Mouse (Mus musculus) stomach, postnatal 0 days (tissue): ENCODE data around the gene Aqr. TPM values are rescaled to one million over a fixed set of nuclear protein-coding genes. Genes with fewer than 3 reads are reported as not detected.

Experiments
- ATAC-seq: fragments of 200-750 bp; cut with Nextera tagmentation; 2 replicates; pipeline ENCODE4 v1.8.0; 2017; ENCODE audit not compliant: low FRiP score, low TSS enrichment
- DNase-seq: peaks from one replicate; pipeline ENCODE4 v3.0.0-alpha.2; 2016; ENCODE audit warnings: low spot score
- H3K27ac ChIP-seq: fragments of 300-500 bp; sonication (generic); replicated peaks from 2 replicates; pipeline ENCODE4 v1.5.1; 2014; ENCODE audit warnings: mild to moderate bottlenecking, control low read depth
- H3K27me3 ChIP-seq: fragments of 300-500 bp; sonication (generic); 2 replicates; pipeline ENCODE4 v1.6.1; 2014; ENCODE audit warnings: low read length; ENCODE audit not compliant: control insufficient read depth, insufficient read depth
- H3K36me3 ChIP-seq: fragments of 300-500 bp; sonication (generic); 2 replicates; pipeline ENCODE4 v1.6.1; 2014; ENCODE audit warnings: low read length, mixed read lengths; ENCODE audit not compliant: control insufficient read depth, insufficient read depth
- H3K4me1 ChIP-seq: fragments of 300-500 bp; sonication (generic); replicated peaks from 2 replicates; pipeline ENCODE4 v1.6.1; 2014; ENCODE audit warnings: antibody characterized with exemption; ENCODE audit not compliant: control insufficient read depth, insufficient read depth
- H3K4me2 ChIP-seq: fragments of 300-500 bp; sonication (generic); replicated peaks from 2 replicates; pipeline ENCODE4 v1.6.1; 2014; ENCODE audit warnings: low read depth, mild to moderate bottlenecking, control low read depth, moderate library complexity
- H3K4me3 ChIP-seq: fragments of 300-500 bp; sonication (generic); 2 replicates; pipeline ENCODE4 v1.5.1; 2014; ENCODE audit warnings: low read depth, low read length, control low read depth
- H3K9ac ChIP-seq: fragments of 300-500 bp; sonication (generic); 2 replicates; pipeline ENCODE4 v1.6.1; 2014; ENCODE audit warnings: mild to moderate bottlenecking, low read length, control low read depth, mixed read lengths
- H3K9me3 ChIP-seq: fragments of 300-500 bp; sonication (generic); 2 replicates; pipeline ENCODE4 v1.6.1; 2016; ENCODE audit warnings: low read length; ENCODE audit not compliant: control insufficient read depth
- CTCF ChIP-seq: IDR thresholded peaks from 2 replicates; pipeline ENCODE4 v1.5.1; 2016; ENCODE audit warnings: antibody characterized with exemption, low read depth, mild to moderate bottlenecking, moderate library complexity
- EP300 ChIP-seq: optimal IDR thresholded peaks from 2 replicates; pipeline ENCODE3; 2016; ENCODE audit warnings: antibody characterized with exemption
- WGBS: fragments of 180-500 bp; shearing (Covaris S2); extraction: QIAGEN DNeasy Blood & Tissue Kit; methylation state at CpG from one replicate; pipeline ENCODE4 v1.1.7; 2014; 5-methylcytosine and 5-hydroxymethylcytosine counted together
- polyA plus RNA-seq: library from polyadenylated mRNA; unstranded; fragments of >200 nt; fragmentation: Nextera tagmentation; extraction: Ambion mirVana; gene quantifications from 2 replicates; pipeline ENCODE4 v1.2.1, GENCODE M21; 2015

Aqr gene
- polyA plus RNA-seq, 1 experiment from 2014 or later = 21.4 TPM

DNA sequence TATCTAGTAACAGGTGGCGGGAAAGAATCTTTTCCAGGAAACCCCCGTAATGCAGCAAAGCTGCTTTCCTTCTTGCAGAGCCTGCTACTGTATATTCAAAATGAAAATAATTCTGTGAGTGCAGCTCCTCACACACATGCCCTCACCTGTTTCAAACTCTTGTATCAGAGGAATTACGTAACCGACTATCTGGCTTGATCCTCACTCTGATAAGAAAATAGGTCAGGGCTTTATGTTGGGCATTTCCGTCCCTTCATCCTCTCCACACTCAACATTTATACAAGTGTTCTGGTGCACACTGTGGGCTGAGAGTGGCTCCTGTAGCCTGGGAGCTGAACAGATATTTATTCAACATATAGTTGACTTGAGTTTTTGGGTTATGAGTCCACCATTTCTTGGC, 87.7 kb downstream of the Aqr start:
- H3K4me2 ChIP-seq = no peak overlapping the region
- DNase-seq (no peak), ATAC-seq (no peak)
- 87% methylated on average over 5 of the region's 5 CpGs for WGBS
- H3K36me3 ChIP-seq = peaks cover 7% of the 10 kb centered on the region
- no peaks in the 10 kb centered on the region for H3K4me1 ChIP-seq
- no peak overlapping the region for H3K27ac ChIP-seq
- no peaks in the 10 kb centered on the region for H3K9me3 ChIP-seq
- TF ChIP-seq EP300 = no peak
- no peak for TF ChIP-seq CTCF
- H3K27me3 ChIP-seq = no peaks in the 10 kb centered on the region
- H3K9ac ChIP-seq = no peak overlapping the region
- no peak overlapping the region for H3K4me3 ChIP-seq

- DNase-seq (no peak), ATAC-seq (no peak)
- 90% methylated on average over 4 of the region's 4 CpGs for whole genome bisulfite sequencing
- Histone ChIP-seq H3K4me2 (no peak overlapping the region), H3K27ac (no peak overlapping the region), H3K27me3 (no peaks in the 10 kb centered on the region), H3K4me1 (no peaks in the 10 kb centered on the region), H3K9ac (no peak overlapping the region), H3K36me3 (peaks cover 7% of the 10 kb centered on the region), H3K9me3 (no peaks in the 10 kb centered on the region), H3K4me3 (no peak overlapping the region)
- TF ChIP-seq CTCF = no peak
- no peak for TF ChIP-seq EP300
These were observed 89.2 kb downstream of the Aqr start for GRCm38 (mm10) chr2:114097627-114098026.

DNA sequence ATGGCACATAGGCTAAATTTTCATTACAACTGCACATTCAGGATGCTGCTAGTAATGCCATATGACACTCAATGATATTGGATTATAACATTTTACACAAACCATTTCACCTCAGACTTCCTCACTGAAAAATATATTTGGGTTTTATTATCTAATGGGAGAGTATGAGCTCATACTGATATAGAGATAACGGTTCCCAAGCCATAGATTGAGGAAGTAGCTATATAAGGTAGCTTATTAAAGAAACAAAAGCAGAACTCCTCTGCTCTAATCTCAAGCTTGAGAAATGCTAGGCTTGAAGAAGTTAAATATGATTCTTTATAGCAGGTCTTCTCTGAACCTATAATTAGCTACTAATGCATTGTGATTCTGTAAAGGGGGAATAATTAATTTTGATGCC, 90.3 kb downstream of the Aqr start:
- ATAC-seq (no peak), DNase-seq (no peak)
- Histone ChIP-seq H3K27me3 (no peaks in the 10 kb centered on the region), H3K9ac (no peak overlapping the region), H3K9me3 (no peaks in the 10 kb centered on the region), H3K27ac (no peak overlapping the region), H3K4me2 (no peak overlapping the region), H3K36me3 (peaks cover 6% of the 10 kb centered on the region), H3K4me1 (no peaks in the 10 kb centered on the region), H3K4me3 (no peak overlapping the region)
- 90% methylated on average over 1 of the region's 1 CpGs for WGBS
- TF ChIP-seq CTCF = no peak
- no peak for TF ChIP-seq EP300

- Histone ChIP-seq H3K9ac (no peak overlapping the region), H3K4me1 (no peaks in the 10 kb centered on the region), H3K4me3 (no peak overlapping the region), H3K4me2 (no peak overlapping the region), H3K27ac (no peak overlapping the region), H3K36me3 (peaks cover 2% of the 10 kb centered on the region; the same call in 1 of the 2 replicates), H3K9me3 (no peaks in the 10 kb centered on the region), H3K27me3 (no peaks in the 10 kb centered on the region)
- no peak for ATAC-seq
- WGBS = 73% methylated on average over 5 of the region's 5 CpGs
- TF ChIP-seq EP300 (no peak), CTCF (no peak)
- DNase-seq = no peak
These were observed 91.5 kb downstream of the Aqr start for GRCm38 (mm10) chr2:114095348-114095747.

DNA sequence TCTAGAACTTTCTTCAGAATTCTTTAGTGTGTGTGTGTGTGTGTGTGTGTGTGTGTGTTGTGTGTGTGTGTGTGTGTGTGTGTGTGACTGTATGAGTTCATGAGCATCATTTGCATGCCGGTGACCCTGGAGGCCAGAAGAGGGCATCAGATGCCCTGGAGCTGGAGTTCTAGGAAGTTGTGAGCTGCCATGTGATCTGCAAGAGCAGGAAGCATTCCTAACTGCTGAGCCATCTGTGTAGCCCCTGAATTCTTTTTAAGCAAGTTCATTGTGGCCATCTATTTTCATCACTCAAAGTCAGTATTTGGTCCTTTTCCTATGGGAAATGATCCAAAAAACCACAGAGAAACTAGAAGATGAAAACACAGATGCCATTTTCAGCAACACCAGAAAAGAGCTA, 92.1 kb downstream of the Aqr start:
- TF ChIP-seq EP300 (no peak), CTCF (0 out of 2 replicates have a peak, but pooled peaks have one; percentile 16)
- 83% methylated on average over 1 of the region's 1 CpGs for WGBS
- H3K9ac ChIP-seq = no peak overlapping the region
- H3K4me3 ChIP-seq = no peak overlapping the region
- no peaks in the 10 kb centered on the region for H3K36me3 ChIP-seq
- H3K27me3 ChIP-seq = no peaks in the 10 kb centered on the region
- no peak for ATAC-seq
- H3K9me3 ChIP-seq = no peaks in the 10 kb centered on the region
- H3K4me2 ChIP-seq = no peak overlapping the region
- H3K4me1 ChIP-seq = no peaks in the 10 kb centered on the region
- H3K27ac ChIP-seq = no peak overlapping the region
- no peak for DNase-seq

- DNase-seq (no peak), ATAC-seq (no peak)
- Histone ChIP-seq H3K27ac (no peak overlapping the region), H3K4me3 (no peak overlapping the region), H3K9ac (no peak overlapping the region), H3K4me1 (no peaks in the 10 kb centered on the region), H3K36me3 (no peaks in the 10 kb centered on the region), H3K27me3 (no peaks in the 10 kb centered on the region), H3K9me3 (no peaks in the 10 kb centered on the region), H3K4me2 (no peak overlapping the region)
- WGBS = 50% methylated on average over 9 of the region's 9 CpGs
- TF ChIP-seq CTCF (no peak), EP300 (no peak)
These were observed 93.2 kb downstream of the Aqr start for GRCm38 (mm10) chr2:114093577-114093976.
